Mouse (Mus musculus) stomach, embryonic 16.5 days (tissue): Measurements from ENCODE around the gene Cacna2d3. TPM values are rescaled to one million over a fixed set of nuclear protein-coding genes. Genes with fewer than 3 reads are reported as not detected.

Experiments used
- ATAC-seq: fragments of 200-750 bp; cut with Nextera tagmentation; 2 replicates; pipeline ENCODE4 v1.8.0; 2017; ENCODE audit warnings: moderate number of reproducible peaks, moderate TSS enrichment; ENCODE audit not compliant: insufficient read depth, low FRiP score
- H3K27ac ChIP-seq: fragments of 300-500 bp; sonication (generic); 2 replicates; pipeline ENCODE4 v1.5.1; 2014; ENCODE audit warnings: low read length
- H3K27me3 ChIP-seq: fragments of 300-500 bp; sonication (generic); 2 replicates; pipeline ENCODE4 v1.6.1; 2014; ENCODE audit warnings: low read length, control low read depth, mixed read lengths; ENCODE audit not compliant: control insufficient read depth, insufficient read depth
- H3K36me3 ChIP-seq: fragments of 300-500 bp; sonication (generic); 2 replicates; pipeline ENCODE4 v1.6.1; 2014; ENCODE audit warnings: low read length; ENCODE audit not compliant: control insufficient read depth, insufficient read depth
- H3K4me1 ChIP-seq: fragments of 300-500 bp; sonication (generic); 2 replicates; pipeline ENCODE4 v1.6.1; 2014; ENCODE audit warnings: low read length, control low read depth, mixed read lengths; ENCODE audit not compliant: control insufficient read depth, insufficient read depth
- H3K4me2 ChIP-seq: fragments of 300-500 bp; sonication (generic); 2 replicates; pipeline ENCODE4 v1.6.1; 2014; ENCODE audit warnings: low read depth, low read length, mixed read lengths
- H3K4me3 ChIP-seq: fragments of 300-500 bp; sonication (generic); replicated peaks from 2 replicates; pipeline ENCODE4 v1.5.1; 2014; ENCODE audit warnings: mild to moderate bottlenecking, low read length
- H3K9ac ChIP-seq: fragments of 300-500 bp; sonication (generic); 2 replicates; pipeline ENCODE4 v1.6.1; 2014; ENCODE audit warnings: low read length
- H3K9me3 ChIP-seq: fragments of 300-500 bp; sonication (generic); replicated peaks from 2 replicates; pipeline ENCODE4 v1.6.1; 2016; ENCODE audit warnings: low read length, control low read depth; ENCODE audit not compliant: control insufficient read depth
- WGBS: fragments of 180-500 bp; shearing (Covaris S2); extraction: QIAGEN DNeasy Blood & Tissue Kit; methylation state at CpG from one replicate; pipeline ENCODE4 v1.1.7; 2014; 5-methylcytosine and 5-hydroxymethylcytosine counted together
- polyA plus RNA-seq: library from polyadenylated mRNA; unstranded; fragments of >200 nt; fragmentation: Nextera tagmentation; extraction: Ambion mirVana; gene quantifications from 2 replicates; pipeline ENCODE4 v1.2.1, GENCODE M21; 2015

Gene Cacna2d3
- polyA plus RNA-seq, 1 experiment from 2014 or later = 1.6 TPM

GRCm38 (mm10) chr14:29278901-29279300 is 442.8 kb downstream of the Cacna2d3 start:
- H3K36me3 ChIP-seq = no peaks in the 10 kb centered on the region
- WGBS = 81% methylated on average over 1 of the region's 1 CpGs
- no peaks in the 10 kb centered on the region for H3K4me1 ChIP-seq
- H3K9ac ChIP-seq = no peak overlapping the region
- H3K9me3 ChIP-seq = no peaks in the 10 kb centered on the region
- no peak overlapping the region for H3K4me3 ChIP-seq
- no peak for ATAC-seq
- H3K4me2 ChIP-seq = no peak overlapping the region
- H3K27ac ChIP-seq = no peak overlapping the region
- H3K27me3 ChIP-seq = no peaks in the 10 kb centered on the region

- 64% methylated on average over 2 of the region's 2 CpGs for WGBS
- Histone ChIP-seq H3K4me2 (no peak overlapping the region), H3K9ac (no peak overlapping the region), H3K27me3 (no peaks in the 10 kb centered on the region), H3K36me3 (no peaks in the 10 kb centered on the region), H3K4me1 (no peaks in the 10 kb centered on the region), H3K27ac (no peak overlapping the region), H3K4me3 (no peak overlapping the region), H3K9me3 (no peaks in the 10 kb centered on the region)
- no peak for ATAC-seq
Measured at GRCm38 (mm10) chr14:29278401-29278800, 443.3 kb downstream of the Cacna2d3 start.

- ATAC-seq = no peak
- H3K9me3 ChIP-seq = no peaks in the 10 kb centered on the region
- H3K4me2 ChIP-seq = no peak overlapping the region
- H3K9ac ChIP-seq = no peak overlapping the region
- no peaks in the 10 kb centered on the region for H3K27me3 ChIP-seq
- no peak overlapping the region for H3K27ac ChIP-seq
- no peaks in the 10 kb centered on the region for H3K4me1 ChIP-seq
- 57% methylated on average over 2 of the region's 2 CpGs for WGBS
- H3K36me3 ChIP-seq = no peaks in the 10 kb centered on the region
- no peak overlapping the region for H3K4me3 ChIP-seq
Measured at GRCm38 (mm10) chr14:29277701-29278100, 444.0 kb downstream of the Cacna2d3 start.

- Histone ChIP-seq H3K4me1 (no peaks in the 10 kb centered on the region), H3K9ac (no peak overlapping the region), H3K4me2 (no peak overlapping the region), H3K27ac (no peak overlapping the region), H3K27me3 (no peaks in the 10 kb centered on the region), H3K9me3 (no peaks in the 10 kb centered on the region), H3K4me3 (no peak overlapping the region), H3K36me3 (no peaks in the 10 kb centered on the region)
- ATAC-seq = no peak
Measured at GRCm38 (mm10) chr14:29273890-29274289, 447.8 kb downstream of the Cacna2d3 start.

GRCm38 (mm10) chr14:29270541-29270940 is 451.1 kb downstream of the Cacna2d3 start:
- ATAC-seq = no peak
- Histone ChIP-seq H3K27ac (no peak overlapping the region), H3K9ac (no peak overlapping the region), H3K4me2 (no peak overlapping the region), H3K27me3 (no peaks in the 10 kb centered on the region), H3K4me1 (no peaks in the 10 kb centered on the region), H3K36me3 (no peaks in the 10 kb centered on the region), H3K9me3 (no peaks in the 10 kb centered on the region), H3K4me3 (no peak overlapping the region)
- WGBS = 86% methylated on average over 5 of the region's 5 CpGs

GRCm38 (mm10) chr14:29269816-29270215 is 451.8 kb downstream of the Cacna2d3 start:
- Histone ChIP-seq H3K27ac (no peak overlapping the region), H3K4me2 (no peak overlapping the region), H3K9me3 (no peaks in the 10 kb centered on the region), H3K36me3 (no peaks in the 10 kb centered on the region), H3K27me3 (no peaks in the 10 kb centered on the region), H3K4me1 (no peaks in the 10 kb centered on the region), H3K4me3 (no peak overlapping the region), H3K9ac (no peak overlapping the region)
- ATAC-seq = peak; percentile 47; the same call in 1 of the 2 replicates
- WGBS = 48% methylated on average over 2 of the region's 2 CpGs

GRCm38 (mm10) chr14:29268609-29269008 is 453.1 kb downstream of the Cacna2d3 start:
- no peaks in the 10 kb centered on the region for H3K36me3 ChIP-seq

GRCm38 (mm10) chr14:29267233-29267874 is 454.3 kb downstream of the Cacna2d3 start:
- H3K4me2 ChIP-seq = no peak overlapping the region
- H3K9ac ChIP-seq = no peak overlapping the region
- no peaks in the 10 kb centered on the region for H3K27me3 ChIP-seq
- H3K4me3 ChIP-seq = no peak overlapping the region
- ATAC-seq = no peak
- 48% methylated on average over 5 of the region's 5 CpGs for whole genome bisulfite sequencing
- H3K9me3 ChIP-seq = no peaks in the 10 kb centered on the region
- H3K36me3 ChIP-seq = no peaks in the 10 kb centered on the region
- no peaks in the 10 kb centered on the region for H3K4me1 ChIP-seq
- H3K27ac ChIP-seq = no peak overlapping the region

More at GRCm38 (mm10) chr14:29268609-29269008, 453.1 kb downstream of the Cacna2d3 start:
- Histone ChIP-seq H3K4me2 (no peak overlapping the region), H3K27me3 (no peaks in the 10 kb centered on the region), H3K9ac (no peak overlapping the region), H3K9me3 (no peaks in the 10 kb centered on the region), H3K4me1 (no peaks in the 10 kb centered on the region), H3K27ac (no peak overlapping the region), H3K4me3 (no peak overlapping the region)
- WGBS = 35% methylated on average over 5 of the region's 5 CpGs
- no peak for ATAC-seq

GRCm38 (mm10) chr14:29260621-29261020 is 461.0 kb downstream of the Cacna2d3 start:
- WGBS = 71% methylated on average over 1 of the region's 1 CpGs
- H3K4me2 ChIP-seq = no peak overlapping the region
- no peaks in the 10 kb centered on the region for H3K4me1 ChIP-seq
- H3K9ac ChIP-seq = no peak overlapping the region
- no peaks in the 10 kb centered on the region for H3K9me3 ChIP-seq
- H3K4me3 ChIP-seq = no peak overlapping the region
- no peaks in the 10 kb centered on the region for H3K27me3 ChIP-seq
- H3K36me3 ChIP-seq = no peaks in the 10 kb centered on the region
- no peak for ATAC-seq
- no peak overlapping the region for H3K27ac ChIP-seq
